Mouse (Mus musculus) T-helper 1 cell (primary cell): ENCODE measurements around the gene Arsg.
"Not testable (repeated sequence)": the region's sequence is repeated elsewhere in the genome, so short reads cannot be mapped to it uniquely, and the experiment has no call there.

Experiments
- in situ Hi-C: fragments of 300-600 bp; cut with MboI, MseI; formaldehyde crosslinking; loops from one replicate; pipeline ENCODE4 v1.15.1; 2025; ENCODE audit warnings: high pct_unique_total_duplicates

The Arsg gene

GRCm38 (mm10) chr11:109615286-109615685, 142.1 kb downstream of the Arsg start:
- in situ Hi-C loops: no loop called here

- in situ Hi-C loops: no loop called here
Measured at GRCm38 (mm10) chr11:109616352-109616751, 143.2 kb downstream of the Arsg start.

GRCm38 (mm10) chr11:109616766-109617165, 143.6 kb downstream of the Arsg start:
- in situ Hi-C loops: no loop called here

- in situ Hi-C loops: not testable (repeated sequence)
Measured at GRCm38 (mm10) chr11:109619055-109619454, 145.9 kb downstream of the Arsg start.

- in situ Hi-C loops: no loop called here
Measured at GRCm38 (mm10) chr11:109620356-109620755, 147.2 kb downstream of the Arsg start.

GRCm38 (mm10) chr11:109621183-109621582, 148.0 kb downstream of the Arsg start:
- in situ Hi-C loops: no loop called here

GRCm38 (mm10) chr11:109622518-109623037, 149.4 kb downstream of the Arsg start:
- in situ Hi-C loops: no loop called here
